Mouse (Mus musculus): ENCODE results near the gene Scaf11. TPM values are rescaled to one million over a fixed set of nuclear protein-coding genes. Genes with fewer than 3 reads are reported as not detected.
A peak's percentile ranks its signal among the peaks of the same experiment; 100 is the strongest.

Gene Scaf11
- polyA plus RNA-seq, 1 experiment from 2014 or later: 39.4 TPM

- Histone ChIP-seq H3K4me1 (ENCODE audit: control insufficient read depth, insufficient read depth, low read depth, low read length) (no peaks in the 10 kb centered on the region), H3K36me3 (ENCODE audit: control insufficient read depth, insufficient read depth, low read length) (no peaks in the 10 kb centered on the region), H3K27ac (ENCODE audit: low read depth, low read length) (no peak overlapping the region), H3K4me2 (ENCODE audit: low read length) (no peak overlapping the region), H3K9ac (ENCODE audit: low read depth, low read length) (no peak overlapping the region), H3K4me3 (ENCODE audit: low read length) (no peak overlapping the region), H3K27me3 (replicated peaks; ENCODE audit: control insufficient read depth, insufficient read depth, low read length) (no peaks in the 10 kb centered on the region), H3K9me3 (ENCODE audit: control insufficient read depth, low read length) (no peaks in the 10 kb centered on the region)
- no peak for ATAC-seq
- WGBS: 92% methylated on average over 2 of the region's 2 CpGs
Observed at GRCm38 (mm10) chr15:96468316-96468715, 7.7 kb upstream of the Scaf11 start.

GRCm38 (mm10) chr15:96467844-96468243, 7.2 kb upstream of the Scaf11 start:
- no peak overlapping the region for H3K9ac ChIP-seq (ENCODE audit: low read depth, low read length)

GRCm38 (mm10) chr15:96466362-96466903, 5.8 kb upstream of the Scaf11 start:
- Histone ChIP-seq H3K9ac (ENCODE audit: low read depth, low read length) (no peak overlapping the region), H3K4me1 (ENCODE audit: control insufficient read depth, insufficient read depth, low read depth, low read length) (peaks cover 3% of the 10 kb centered on the region), H3K36me3 (ENCODE audit: control insufficient read depth, insufficient read depth, low read length) (no peaks in the 10 kb centered on the region), H3K27me3 (replicated peaks; ENCODE audit: control insufficient read depth, insufficient read depth, low read length) (no peaks in the 10 kb centered on the region), H3K27ac (ENCODE audit: low read depth, low read length) (no peak overlapping the region), H3K4me2 (ENCODE audit: low read length) (no peak overlapping the region), H3K4me3 (ENCODE audit: low read length) (no peak overlapping the region), H3K9me3 (ENCODE audit: control insufficient read depth, low read length) (no peaks in the 10 kb centered on the region)
- 95% methylated on average over 13 of the region's 13 CpGs for WGBS
- no peak for ATAC-seq

More at GRCm38 (mm10) chr15:96467844-96468243, 7.2 kb upstream of the Scaf11 start:
- Histone ChIP-seq H3K4me2 (ENCODE audit: low read length) (no peak overlapping the region), H3K36me3 (ENCODE audit: control insufficient read depth, insufficient read depth, low read length) (no peaks in the 10 kb centered on the region), H3K4me3 (ENCODE audit: low read length) (no peak overlapping the region), H3K27ac (ENCODE audit: low read depth, low read length) (no peak overlapping the region), H3K27me3 (replicated peaks; ENCODE audit: control insufficient read depth, insufficient read depth, low read length) (no peaks in the 10 kb centered on the region), H3K9me3 (ENCODE audit: control insufficient read depth, low read length) (no peaks in the 10 kb centered on the region), H3K4me1 (ENCODE audit: control insufficient read depth, insufficient read depth, low read depth, low read length) (no peaks in the 10 kb centered on the region)
- WGBS: 74% methylated on average over 5 of the region's 5 CpGs
- no peak for ATAC-seq

- Histone ChIP-seq H3K9me3 (ENCODE audit: control insufficient read depth, low read length) (no peaks in the 10 kb centered on the region), H3K27me3 (replicated peaks; ENCODE audit: control insufficient read depth, insufficient read depth, low read length) (no peaks in the 10 kb centered on the region), H3K27ac (ENCODE audit: low read depth, low read length) (no peak overlapping the region), H3K4me1 (ENCODE audit: control insufficient read depth, insufficient read depth, low read depth, low read length) (peaks cover 3% of the 10 kb centered on the region), H3K36me3 (ENCODE audit: control insufficient read depth, insufficient read depth, low read length) (no peaks in the 10 kb centered on the region), H3K4me3 (ENCODE audit: low read length) (no peak overlapping the region), H3K4me2 (ENCODE audit: low read length) (no peak overlapping the region), H3K9ac (ENCODE audit: low read depth, low read length) (no peak overlapping the region)
- no peak for ATAC-seq
- 83% methylated on average over 11 of the region's 11 CpGs for WGBS
Observed at GRCm38 (mm10) chr15:96465076-96465475, 4.4 kb upstream of the Scaf11 start.

- WGBS: 96% methylated on average over 15 of the region's 15 CpGs
- H3K27ac ChIP-seq (ENCODE audit: low read depth, low read length): no peak overlapping the region
- no peak overlapping the region for H3K4me2 ChIP-seq (ENCODE audit: low read length)
- H3K4me3 ChIP-seq (ENCODE audit: low read length): no peak overlapping the region
- no peak overlapping the region for H3K9ac ChIP-seq (ENCODE audit: low read depth, low read length)
- no peaks in the 10 kb centered on the region for H3K9me3 ChIP-seq (ENCODE audit: control insufficient read depth, low read length)
- peaks cover 7% of the 10 kb centered on the region for H3K4me1 ChIP-seq (ENCODE audit: control insufficient read depth, insufficient read depth, low read depth, low read length)
- H3K27me3 ChIP-seq (replicated peaks; ENCODE audit: control insufficient read depth, insufficient read depth, low read length): no peaks in the 10 kb centered on the region
- no peak for ATAC-seq
- H3K36me3 ChIP-seq (ENCODE audit: control insufficient read depth, insufficient read depth, low read length): no peaks in the 10 kb centered on the region
Observed at GRCm38 (mm10) chr15:96463821-96464220, 3.2 kb upstream of the Scaf11 start.

GRCm38 (mm10) chr15:96462611-96463010, 2.0 kb upstream of the Scaf11 start:
- no peak overlapping the region for H3K27ac ChIP-seq (ENCODE audit: low read depth, low read length)
- no peak overlapping the region for H3K9ac ChIP-seq (ENCODE audit: low read depth, low read length)
- no peaks in the 10 kb centered on the region for H3K36me3 ChIP-seq (ENCODE audit: control insufficient read depth, insufficient read depth, low read length)
- 90% methylated on average over 3 of the region's 3 CpGs for WGBS
- no peaks in the 10 kb centered on the region for H3K27me3 ChIP-seq (replicated peaks; ENCODE audit: control insufficient read depth, insufficient read depth, low read length)
- ATAC-seq: no peak
- H3K9me3 ChIP-seq (ENCODE audit: control insufficient read depth, low read length): no peaks in the 10 kb centered on the region
- peaks cover 7% of the 10 kb centered on the region for H3K4me1 ChIP-seq (ENCODE audit: control insufficient read depth, insufficient read depth, low read depth, low read length)
- no peak overlapping the region for H3K4me2 ChIP-seq (ENCODE audit: low read length)
- H3K4me3 ChIP-seq (ENCODE audit: low read length): no peak overlapping the region

GRCm38 (mm10) chr15:96461541-96462512, 1.2 kb upstream of the Scaf11 start:
- H3K27me3 ChIP-seq (replicated peaks; ENCODE audit: control insufficient read depth, insufficient read depth, low read length): no peaks in the 10 kb centered on the region
- H3K4me2 ChIP-seq (ENCODE audit: low read length): peak overlapping the region; percentile 85
- H3K4me1 ChIP-seq (ENCODE audit: control insufficient read depth, insufficient read depth, low read depth, low read length): peaks cover 7% of the 10 kb centered on the region
- no peaks in the 10 kb centered on the region for H3K36me3 ChIP-seq (ENCODE audit: control insufficient read depth, insufficient read depth, low read length)
- peak; percentile 48 for ATAC-seq
- peak overlapping the region; percentile 93 for H3K27ac ChIP-seq (ENCODE audit: low read depth, low read length)
- peak overlapping the region; percentile 81 for H3K4me3 ChIP-seq (ENCODE audit: low read length)
- H3K9ac ChIP-seq (ENCODE audit: low read depth, low read length): peak overlapping the region; percentile 84
- H3K9me3 ChIP-seq (ENCODE audit: control insufficient read depth, low read length): no peaks in the 10 kb centered on the region
- WGBS: 14% methylated on average over 22 of the region's 22 CpGs

- H3K36me3 ChIP-seq (ENCODE audit: control insufficient read depth, insufficient read depth, low read length): no peaks in the 10 kb centered on the region
- no peaks in the 10 kb centered on the region for H3K27me3 ChIP-seq (replicated peaks; ENCODE audit: control insufficient read depth, insufficient read depth, low read length)
- peak overlapping the region; percentile 81 for H3K4me3 ChIP-seq (ENCODE audit: low read length)
- ATAC-seq: no peak
- H3K9me3 ChIP-seq (ENCODE audit: control insufficient read depth, low read length): no peaks in the 10 kb centered on the region
- H3K27ac ChIP-seq (ENCODE audit: low read depth, low read length): peak overlapping the region; percentile 97
- 0% methylated on average over 14 of the region's 50 CpGs for WGBS
- H3K9ac ChIP-seq (ENCODE audit: low read depth, low read length): peak overlapping the region; percentile 83
- H3K4me2 ChIP-seq (ENCODE audit: low read length): peak overlapping the region; percentile 61
- H3K4me1 ChIP-seq (ENCODE audit: control insufficient read depth, insufficient read depth, low read depth, low read length): peaks cover 7% of the 10 kb centered on the region
Observed at GRCm38 (mm10) chr15:96460451-96460729, 253 bp downstream of the Scaf11 start.

- no peaks in the 10 kb centered on the region for H3K36me3 ChIP-seq (ENCODE audit: control insufficient read depth, insufficient read depth, low read length)
- H3K9me3 ChIP-seq (ENCODE audit: control insufficient read depth, low read length): no peaks in the 10 kb centered on the region
- H3K4me2 ChIP-seq (ENCODE audit: low read length): peak overlapping the region; percentile 61
- peaks cover 7% of the 10 kb centered on the region for H3K4me1 ChIP-seq (ENCODE audit: control insufficient read depth, insufficient read depth, low read depth, low read length)
- WGBS: under 1% methylated on average over 34 of the region's 71 CpGs
- peak overlapping the region; percentile 83 for H3K9ac ChIP-seq (ENCODE audit: low read depth, low read length)
- H3K4me3 ChIP-seq (ENCODE audit: low read length): peak overlapping the region; percentile 81
- peak overlapping the region; percentile 97 for H3K27ac ChIP-seq (ENCODE audit: low read depth, low read length)
- H3K27me3 ChIP-seq (replicated peaks; ENCODE audit: control insufficient read depth, insufficient read depth, low read length): no peaks in the 10 kb centered on the region
- peak; percentile 19 for ATAC-seq
Observed at GRCm38 (mm10) chr15:96459741-96460450, 747 bp downstream of the Scaf11 start.
